Mouse (Mus musculus) adrenal gland, postnatal 10 days (tissue): ENCODE results near the gene Myo16. TPM values are rescaled to one million over a fixed set of nuclear protein-coding genes. Genes with fewer than 3 reads are reported as not detected.
A peak's percentile ranks its signal among the peaks of the same experiment; 100 is the strongest.

Source experiments
- DNase-seq: peaks from one replicate; pipeline ENCODE4 v3.0.0; 2021; ENCODE audit warnings: mixed read lengths
- total RNA-seq, 2 experiments: library from RNA; stranded (reverse); gene quantifications; 2 replicates each; pipeline ENCODE4 v1.2.3; 2021

Gene Myo16
- total RNA-seq, 2 experiments from 2014 or later = 0.18 to 0.91 TPM

GRCm38 (mm10) chr8:10632603-10633002 is 478.9 kb downstream of the Myo16 start:
- no peak for DNase-seq

GRCm38 (mm10) chr8:10633360-10634140 is 479.8 kb downstream of the Myo16 start:
- no peak for DNase-seq

- DNase-seq = peak; percentile 28
Observed at GRCm38 (mm10) chr8:10634421-10634820, 480.7 kb downstream of the Myo16 start.

- no peak for DNase-seq
Observed at GRCm38 (mm10) chr8:10638871-10639270, 485.2 kb downstream of the Myo16 start.

- DNase-seq = no peak
Observed at GRCm38 (mm10) chr8:10640176-10640810, 486.6 kb downstream of the Myo16 start.

GRCm38 (mm10) chr8:10640859-10641258 is 487.1 kb downstream of the Myo16 start:
- no peak for DNase-seq

- no peak for DNase-seq
Observed at GRCm38 (mm10) chr8:10641343-10641742, 487.6 kb downstream of the Myo16 start.

- no peak for DNase-seq
Observed at GRCm38 (mm10) chr8:10643244-10643643, 489.5 kb downstream of the Myo16 start.

GRCm38 (mm10) chr8:10644481-10644880 is 490.8 kb downstream of the Myo16 start:
- DNase-seq = no peak

- no peak for DNase-seq
Observed at GRCm38 (mm10) chr8:10645740-10646139, 492.0 kb downstream of the Myo16 start.

- DNase-seq = no peak
Observed at GRCm38 (mm10) chr8:10646485-10646884, 492.8 kb downstream of the Myo16 start.

- no peak for DNase-seq
Observed at GRCm38 (mm10) chr8:10651546-10652315, 498.0 kb downstream of the Myo16 start.

GRCm38 (mm10) chr8:10653282-10653681 is 499.6 kb downstream of the Myo16 start:
- DNase-seq = no peak

GRCm38 (mm10) chr8:10654922-10655518 is 501.3 kb downstream of the Myo16 start:
- DNase-seq = no peak

- no peak for DNase-seq
Observed at GRCm38 (mm10) chr8:10663770-10664470, 510.2 kb downstream of the Myo16 start.

- peak; percentile 11 for DNase-seq
Observed at GRCm38 (mm10) chr8:10664861-10665543, 511.3 kb downstream of the Myo16 start.

- DNase-seq = no peak
Observed at GRCm38 (mm10) chr8:10665821-10666283, 512.1 kb downstream of the Myo16 start.

- DNase-seq = no peak
Observed at GRCm38 (mm10) chr8:10671862-10672548, 518.3 kb downstream of the Myo16 start.

- DNase-seq = no peak
Observed at GRCm38 (mm10) chr8:10677840-10678410, 524.2 kb downstream of the Myo16 start.

GRCm38 (mm10) chr8:10681926-10682325 is 528.2 kb downstream of the Myo16 start:
- no peak for DNase-seq
